Mouse (Mus musculus) ES-E14 (cell line): ENCODE data around the gene Mapk1.

ENCODE experiments used
- MAFK ChIP-seq: IDR thresholded peaks from 2 replicates; pipeline ENCODE4 v1.6.1; 2014; ENCODE audit warnings: mild to moderate bottlenecking, low read depth, low read length, inconsistent platforms; ENCODE audit not compliant: insufficient read depth
- ZC3H11A ChIP-seq: IDR thresholded peaks from 2 replicates; pipeline ENCODE4 v1.6.1; 2012; ENCODE audit warnings: low read depth, mild to moderate bottlenecking, inconsistent platforms, low read length, borderline replicate concordance
- ZNF384 ChIP-seq: IDR thresholded peaks from 2 replicates; pipeline ENCODE4 v1.6.1; 2012; ENCODE audit warnings: low read depth, low read length, inconsistent platforms

DNA sequence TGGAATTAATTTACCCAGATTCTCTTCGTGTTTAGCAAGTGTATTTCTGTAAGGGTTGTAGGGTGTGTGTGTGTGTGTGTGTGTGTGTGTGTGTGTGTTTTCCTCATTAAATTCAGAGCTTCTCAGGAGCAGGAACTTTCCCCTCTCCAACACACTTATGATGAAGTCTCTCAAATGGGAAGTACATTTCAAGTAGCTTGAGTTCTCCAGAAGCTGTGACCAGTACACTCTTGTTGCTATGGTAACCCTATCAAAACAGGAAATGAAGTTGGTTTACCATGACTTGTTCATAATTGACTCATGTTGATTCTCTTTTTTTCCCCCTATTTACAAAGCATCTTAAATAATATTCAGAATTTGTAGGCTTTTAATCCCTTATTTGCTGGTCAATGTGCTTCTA lies 29.4 kb downstream of the Mapk1 start:
- TF ChIP-seq MAFK (no peak), ZC3H11A (no peak), ZNF384 (no peak)
